Mouse (Mus musculus) liver, postnatal 0 days (tissue): Measurements from ENCODE around the gene Zswim3.

Source experiments
- CTCF ChIP-seq: sonication (generic); IDR thresholded peaks from 2 replicates; pipeline ENCODE4 v1.5.1; 2016; ENCODE audit warnings: antibody characterized with exemption, low read depth
- EP300 ChIP-seq: IDR thresholded peaks from 2 replicates; pipeline ENCODE4 v1.6.1; 2016; ENCODE audit warnings: antibody characterized with exemption, low read depth, mild to moderate bottlenecking

DNA sequence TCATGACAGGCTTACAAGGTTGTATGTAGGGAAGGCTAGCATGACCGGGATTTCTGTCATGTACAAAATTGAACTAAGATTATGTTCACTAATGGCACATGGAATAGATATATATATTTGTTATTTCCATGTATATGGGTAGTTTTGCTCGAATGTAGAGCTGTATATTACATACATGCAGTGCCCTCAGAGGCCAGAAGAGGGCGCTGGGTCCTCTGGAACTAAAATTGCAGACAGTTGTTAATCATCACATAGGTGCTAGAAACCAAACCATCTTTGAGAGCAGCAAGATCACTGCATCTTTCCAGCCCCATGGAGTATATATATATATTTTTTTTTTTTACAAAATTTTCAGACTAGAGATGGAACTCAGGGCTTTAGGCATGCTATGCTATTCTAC lies 40.9 kb downstream of the Zswim3 start:
- TF ChIP-seq CTCF (peak; percentile 62), EP300 (no peak)
